Mouse (Mus musculus): ENCODE measurements around the gene Ankrd17. TPM values are rescaled to one million over a fixed set of nuclear protein-coding genes. Genes with fewer than 3 reads are reported as not detected.

The Ankrd17 gene
- 10 to 100 TPM; 64.5 to 70.4 TPM for total RNA-seq (2021)
- polyA plus RNA-seq (2012; rRNA removed), result 21.8 and 45.5 TPM in 2 replicates
- long read RNA-seq, full-length matches to known transcripts, result 2 of 11 reads
- long read RNA-seq, partial matches to known transcripts, result 7 of 11 reads
- long read RNA-seq, other reads (novel, unspliced or antisense), result 2 of 11 reads

DNA sequence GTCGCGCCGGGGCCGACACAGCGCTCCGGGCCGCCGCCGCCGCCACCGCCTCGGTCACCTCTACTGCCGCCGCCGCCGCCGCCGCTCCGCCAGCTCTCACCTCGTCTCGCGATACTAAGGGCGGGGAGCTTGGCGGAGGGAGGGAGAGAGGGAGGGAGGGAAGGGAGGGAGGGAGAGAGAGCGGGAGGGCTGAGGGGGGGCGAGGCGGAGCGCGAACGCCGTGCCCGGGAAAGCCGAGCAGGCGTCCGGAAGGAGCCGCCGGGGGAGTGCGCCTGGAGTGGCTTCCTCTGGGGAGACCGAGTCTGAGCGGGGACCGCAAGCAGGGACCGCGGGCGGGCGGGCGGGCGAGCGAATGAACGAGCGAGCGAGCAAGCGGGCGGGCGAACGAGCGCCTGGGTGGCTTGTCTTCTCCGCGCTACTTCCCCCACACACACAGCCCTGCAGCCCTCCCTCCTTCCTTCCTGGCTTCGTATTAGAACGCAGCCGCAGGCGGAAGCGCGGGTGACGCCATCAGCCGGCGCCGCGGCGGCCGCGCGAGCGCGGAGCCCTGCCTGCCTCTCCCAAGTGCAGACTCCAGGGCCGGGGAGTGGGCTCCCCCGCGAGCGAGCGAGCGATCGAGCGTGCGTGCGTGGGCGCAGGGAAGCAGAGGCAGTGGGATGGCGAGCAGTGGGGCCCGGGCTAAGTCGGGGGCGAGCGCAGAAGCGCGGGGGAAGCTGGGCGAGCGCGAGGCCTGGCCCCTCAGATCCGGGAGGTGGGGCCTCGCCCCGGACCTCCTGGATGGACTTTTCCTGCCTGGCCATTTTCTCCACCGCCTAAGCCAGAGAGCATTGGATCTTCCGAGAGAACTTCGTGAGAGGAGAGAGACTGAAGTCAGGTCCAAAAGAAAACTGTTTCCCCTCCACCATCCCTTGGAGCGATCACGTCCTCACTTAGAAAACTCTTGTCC, at the start of gene Ankrd17:
Gene Ankrd17 (minus strand): TSS at position 457 of the 946 bp plus-strand sequence.
- Histone ChIP-seq H3K4me3 (peak within 1 kb of the TSS; percentile 94), H3K27me3 (ENCODE audit: control insufficient read depth, insufficient read depth, low read length) (no peaks in the 10 kb centered on the region), H3K9ac (ENCODE audit: low read depth, low read length) (peak within 1 kb of the TSS; percentile 99), H3K79me2 (replicated peaks; ENCODE audit: control insufficient read depth, insufficient read depth, low read length) (peaks cover 4% of the 10 kb centered on the region), H3K36me3 (ENCODE audit: control insufficient read depth, insufficient read depth, low read length) (peaks cover 28% of the 10 kb centered on the region), H3K27ac (peak within 1 kb of the TSS; percentile 98), H3K4me1 (ENCODE audit: control insufficient read depth, insufficient read depth, low read length) (peaks cover 7% of the 10 kb centered on the region)
- peak; percentile 94 for DNase-seq
- under 1% methylated on average over 72 of the region's 104 CpGs for WGBS
- intact Hi-C loops (cut with DNase I), result loop anchor here (1.0 to 2.0 kb wide), 2 partner anchors 28 to 142 kb away; partner anchors contain the start of gene Cox18
- no peak for TF ChIP-seq CTCF (IDR thresholded peaks at IDR 0.05)
- 0 out of 2 replicates have a peak, but pooled peaks have one; percentile 10 for TF ChIP-seq EP300 (IDR thresholded peaks at IDR 0.05; ENCODE audit: insufficient read depth, low read depth, low read length)
- TF ChIP-seq POLR2A (IDR thresholded peaks at IDR 0.05; ENCODE audit: insufficient read depth, low read depth, low read length), result peak; percentile 71

GRCm38 (mm10) chr5:90414925-90415295, 48.5 kb upstream of the Ankrd17 start:
- 42% methylated on average over 6 of the region's 6 CpGs for WGBS

GRCm38 (mm10) chr5:90414142-90414924, 48.0 kb upstream of the Ankrd17 start:
- Histone ChIP-seq H3K4me1 (ENCODE audit: control insufficient read depth, insufficient read depth, low read length) (no peaks in the 10 kb centered on the region), H3K9ac (ENCODE audit: low read depth, low read length) (no peak overlapping the region), H3K27ac (no peak overlapping the region), H3K27me3 (ENCODE audit: control insufficient read depth, insufficient read depth, low read length) (no peaks in the 10 kb centered on the region), H3K79me2 (replicated peaks; ENCODE audit: control insufficient read depth, insufficient read depth, low read length) (no peaks in the 10 kb centered on the region), H3K4me3 (no peak overlapping the region), H3K36me3 (ENCODE audit: control insufficient read depth, insufficient read depth, low read length) (no peaks in the 10 kb centered on the region)
- no peak for DNase-seq
- no peak for TF ChIP-seq CTCF (IDR thresholded peaks at IDR 0.05)
- TF ChIP-seq EP300 (IDR thresholded peaks at IDR 0.05; ENCODE audit: insufficient read depth, low read depth, low read length), result no peak
- no peak for TF ChIP-seq POLR2A (IDR thresholded peaks at IDR 0.05; ENCODE audit: insufficient read depth, low read depth, low read length)
- 73% methylated on average over 8 of the region's 8 CpGs for WGBS
- intact Hi-C loops (cut with DNase I), result no loop called here

More at GRCm38 (mm10) chr5:90414925-90415295, 48.5 kb upstream of the Ankrd17 start:
- no peak overlapping the region for H3K4me3 ChIP-seq
- H3K36me3 ChIP-seq (ENCODE audit: control insufficient read depth, insufficient read depth, low read length), result no peaks in the 10 kb centered on the region
- no peaks in the 10 kb centered on the region for H3K79me2 ChIP-seq (replicated peaks; ENCODE audit: control insufficient read depth, insufficient read depth, low read length)
- no peak overlapping the region for H3K27ac ChIP-seq
- no peak for DNase-seq
- intact Hi-C loops (cut with DNase I), result no loop called here
- H3K27me3 ChIP-seq (ENCODE audit: control insufficient read depth, insufficient read depth, low read length), result no peaks in the 10 kb centered on the region
- H3K4me1 ChIP-seq (ENCODE audit: control insufficient read depth, insufficient read depth, low read length), result no peaks in the 10 kb centered on the region
- no peak overlapping the region for H3K9ac ChIP-seq (ENCODE audit: low read depth, low read length)
- TF ChIP-seq POLR2A (IDR thresholded peaks at IDR 0.05; ENCODE audit: insufficient read depth, low read depth, low read length) (no peak), EP300 (IDR thresholded peaks at IDR 0.05; ENCODE audit: insufficient read depth, low read depth, low read length) (no peak), CTCF (IDR thresholded peaks at IDR 0.05) (no peak)

- 46% methylated on average over 4 of the region's 4 CpGs for WGBS
- Histone ChIP-seq H3K27ac (no peak overlapping the region), H3K27me3 (ENCODE audit: control insufficient read depth, insufficient read depth, low read length) (no peaks in the 10 kb centered on the region), H3K4me3 (no peak overlapping the region), H3K9ac (ENCODE audit: low read depth, low read length) (no peak overlapping the region), H3K36me3 (ENCODE audit: control insufficient read depth, insufficient read depth, low read length) (no peaks in the 10 kb centered on the region), H3K4me1 (ENCODE audit: control insufficient read depth, insufficient read depth, low read length) (no peaks in the 10 kb centered on the region), H3K79me2 (replicated peaks; ENCODE audit: control insufficient read depth, insufficient read depth, low read length) (no peaks in the 10 kb centered on the region)
- DNase-seq, result no peak
- intact Hi-C loops (cut with DNase I), result no loop called here
- TF ChIP-seq CTCF (IDR thresholded peaks at IDR 0.05) (peak; percentile 54), EP300 (IDR thresholded peaks at IDR 0.05; ENCODE audit: insufficient read depth, low read depth, low read length) (no peak), POLR2A (IDR thresholded peaks at IDR 0.05; ENCODE audit: insufficient read depth, low read depth, low read length) (no peak)
Observed at GRCm38 (mm10) chr5:90405210-90405609, 38.8 kb upstream of the Ankrd17 start.

DNA sequence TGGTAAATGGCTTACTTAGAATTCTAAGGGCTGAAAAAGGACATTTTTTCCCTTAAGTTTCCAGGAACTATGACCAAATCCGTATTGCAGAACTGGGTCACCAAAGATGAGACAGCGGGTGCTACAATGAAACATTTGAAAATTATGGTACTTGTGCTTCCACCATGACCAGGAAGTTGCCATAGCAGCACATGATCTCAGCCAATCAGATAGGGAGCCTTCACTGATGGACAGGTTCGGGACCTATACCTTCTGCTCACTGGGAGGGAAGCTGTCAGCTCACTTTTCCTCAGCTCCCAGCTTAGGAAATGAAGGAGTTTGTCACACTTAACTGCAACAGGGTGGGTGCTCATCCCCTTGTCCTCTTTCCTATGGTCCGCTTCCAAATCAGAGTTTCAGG, 30.4 kb upstream of the Ankrd17 start:
- no peaks in the 10 kb centered on the region for H3K36me3 ChIP-seq (ENCODE audit: control insufficient read depth, insufficient read depth, low read length)
- H3K79me2 ChIP-seq (replicated peaks; ENCODE audit: control insufficient read depth, insufficient read depth, low read length), result no peaks in the 10 kb centered on the region
- no peaks in the 10 kb centered on the region for H3K4me1 ChIP-seq (ENCODE audit: control insufficient read depth, insufficient read depth, low read length)
- H3K9ac ChIP-seq (ENCODE audit: low read depth, low read length), result no peak overlapping the region
- DNase-seq, result no peak
- intact Hi-C loops (cut with DNase I), result no loop called here
- no peaks in the 10 kb centered on the region for H3K27me3 ChIP-seq (ENCODE audit: control insufficient read depth, insufficient read depth, low read length)
- TF ChIP-seq CTCF (IDR thresholded peaks at IDR 0.05), result no peak
- no peak for TF ChIP-seq EP300 (IDR thresholded peaks at IDR 0.05; ENCODE audit: insufficient read depth, low read depth, low read length)
- no peak for TF ChIP-seq POLR2A (IDR thresholded peaks at IDR 0.05; ENCODE audit: insufficient read depth, low read depth, low read length)
- no peak overlapping the region for H3K4me3 ChIP-seq
- WGBS, result 83% methylated on average over 4 of the region's 4 CpGs
- no peak overlapping the region for H3K27ac ChIP-seq
